Mouse (Mus musculus): Measurements from ENCODE around the gene Nt5c3b.

Gene Nt5c3b

GRCm38 (mm10) chr11:100426820-100427219 lies 14.8 kb downstream of the Nt5c3b start:
- no peak for DNase-seq

GRCm38 (mm10) chr11:100425851-100426250 lies 15.8 kb downstream of the Nt5c3b start:
- DNase-seq = peak; percentile 85 to 88

GRCm38 (mm10) chr11:100423836-100424235 lies 17.8 kb downstream of the Nt5c3b start:
- DNase-seq = no peak

DNA sequence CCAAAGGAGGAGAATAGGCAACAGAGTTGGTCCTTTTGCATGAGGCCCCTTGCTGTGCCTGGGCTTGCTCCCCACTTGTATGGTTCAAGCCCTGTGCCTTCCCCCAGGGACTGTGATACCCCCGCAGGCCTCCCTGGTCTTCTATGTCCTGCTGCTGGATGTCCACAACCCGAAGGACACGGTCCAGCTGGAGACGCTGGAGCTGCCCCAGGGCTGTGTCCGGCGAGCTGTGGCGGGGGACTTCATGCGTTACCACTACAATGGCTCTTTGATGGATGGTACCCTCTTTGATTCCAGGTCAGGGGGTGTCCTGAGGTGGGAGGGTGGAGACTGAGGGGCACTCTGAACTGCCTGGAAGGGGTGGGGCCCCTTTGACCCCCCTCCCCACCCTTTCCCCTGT lies 20.1 kb downstream of the Nt5c3b start:
- no peak for DNase-seq

GRCm38 (mm10) chr11:100414914-100415822 lies 26.4 kb downstream of the Nt5c3b start, which contains the start of gene Fkbp10:
TSS of gene Fkbp10 (plus strand) at chr11:100415697.
- no peak for DNase-seq

DNA sequence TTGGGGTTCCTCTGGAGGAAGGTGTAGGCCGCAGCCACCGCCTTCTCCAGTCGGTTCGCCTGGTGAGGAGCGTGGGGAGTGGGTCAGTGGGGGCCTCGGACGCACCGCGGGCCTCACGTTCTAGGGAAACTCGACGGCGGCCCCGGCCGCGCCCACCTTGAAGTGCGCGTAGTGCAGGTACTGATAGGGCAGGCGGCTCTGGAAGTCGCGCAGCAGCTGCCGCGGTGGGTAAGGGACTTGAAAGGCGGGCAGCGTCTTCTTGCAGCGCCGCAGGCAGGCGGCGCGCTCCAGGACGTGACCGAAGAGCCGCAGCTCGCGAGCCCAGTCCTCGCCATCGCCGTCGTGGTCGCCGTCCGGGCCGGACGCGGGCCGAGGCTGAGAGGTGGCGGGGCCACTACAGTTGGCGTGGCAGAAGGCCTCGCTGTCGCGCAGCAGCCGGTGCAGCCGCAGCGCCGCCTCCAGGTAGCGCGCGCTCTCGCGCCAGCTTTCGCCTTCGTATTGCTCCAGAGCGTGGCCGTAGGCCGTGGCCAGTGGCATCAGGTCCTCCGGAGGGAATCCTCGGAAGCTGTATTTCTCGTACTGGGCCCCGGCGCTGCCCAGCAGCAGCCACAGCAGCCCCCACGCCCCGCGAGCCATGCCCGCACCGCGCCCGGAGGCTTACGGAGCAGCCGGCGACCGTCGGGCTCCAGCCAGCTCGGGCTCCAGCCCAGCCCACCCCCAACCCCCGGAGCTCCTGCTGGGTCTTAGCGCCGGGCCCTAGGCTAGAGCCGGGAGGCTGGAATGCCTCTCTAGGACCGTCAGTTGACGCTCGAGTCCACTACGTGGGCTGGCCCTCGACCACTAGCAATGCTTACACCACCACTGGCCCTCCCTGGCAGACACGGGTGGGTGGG lies 27.3 kb downstream of the Nt5c3b start, which contains the start of gene P3h4:
Gene P3h4, minus strand, starts transcription at position 816 of the 893 bp plus-strand sequence.
- DNase-seq = peak; percentile 89 to 91

GRCm38 (mm10) chr11:100413541-100413940 lies 28.1 kb downstream of the Nt5c3b start:
- no peak for DNase-seq

DNA sequence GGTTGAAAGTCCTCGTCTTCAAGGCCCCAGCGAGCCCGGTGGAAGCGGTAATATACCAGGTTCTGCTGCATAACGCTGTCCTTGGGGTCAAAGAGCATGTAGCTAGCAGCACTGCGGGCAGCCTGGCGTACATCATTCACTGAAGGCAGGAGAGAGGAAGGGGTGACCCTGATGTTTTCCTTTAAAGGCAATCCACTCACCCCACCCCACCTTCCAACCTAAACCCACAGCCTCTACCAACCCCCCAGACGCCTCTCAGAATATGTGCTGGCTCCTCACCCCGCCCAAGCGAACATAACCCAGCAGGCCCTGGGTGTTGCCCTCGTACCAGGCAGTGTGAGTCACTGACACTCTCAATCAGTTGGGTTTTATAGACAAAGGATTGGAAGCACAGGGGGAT lies 29.9 kb downstream of the Nt5c3b start:
- no peak for DNase-seq

- peak in 1 of 2 experiments; percentile 46 for DNase-seq
These were observed 31.9 kb downstream of the Nt5c3b start for GRCm38 (mm10) chr11:100409686-100410085.

GRCm38 (mm10) chr11:100408835-100409462 lies 32.7 kb downstream of the Nt5c3b start:
- no peak for DNase-seq

GRCm38 (mm10) chr11:100408076-100408834 lies 33.4 kb downstream of the Nt5c3b start:
- DNase-seq = peak; percentile 79 to 83

DNA sequence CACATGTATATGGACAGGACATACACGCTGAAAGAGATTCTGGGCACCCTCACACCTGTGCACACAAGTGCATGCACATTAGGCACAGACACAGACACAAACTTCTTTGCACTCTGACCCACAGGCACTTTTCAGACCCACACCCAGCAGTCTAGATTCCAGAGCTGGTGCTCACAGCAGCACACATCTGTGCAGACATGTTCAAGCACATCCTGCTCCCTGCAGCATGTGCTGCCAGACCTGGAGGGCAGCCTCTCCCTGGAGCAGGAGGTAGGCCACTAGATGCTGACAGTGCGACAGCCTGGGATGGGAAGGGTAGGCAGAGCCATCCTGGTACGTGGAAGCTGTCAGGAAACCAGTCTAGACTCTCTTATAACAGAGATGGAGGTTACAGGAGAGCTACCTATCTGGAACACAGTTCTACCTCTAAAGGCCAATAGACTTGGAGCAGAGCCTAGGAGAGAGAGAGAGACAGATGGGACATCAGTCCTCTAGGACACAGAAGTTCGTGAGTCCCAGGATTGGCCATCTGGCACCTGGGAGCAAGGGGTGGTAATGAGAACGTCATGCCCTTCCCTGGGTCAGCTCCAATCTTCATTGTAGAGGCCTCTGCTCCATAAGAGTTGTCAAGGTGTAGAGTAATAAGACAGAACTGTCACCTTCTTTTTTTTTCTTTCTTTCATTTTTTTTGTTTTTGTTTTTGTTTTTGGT lies 34.5 kb downstream of the Nt5c3b start:
- peak; percentile 80 to 90 for DNase-seq

DNA sequence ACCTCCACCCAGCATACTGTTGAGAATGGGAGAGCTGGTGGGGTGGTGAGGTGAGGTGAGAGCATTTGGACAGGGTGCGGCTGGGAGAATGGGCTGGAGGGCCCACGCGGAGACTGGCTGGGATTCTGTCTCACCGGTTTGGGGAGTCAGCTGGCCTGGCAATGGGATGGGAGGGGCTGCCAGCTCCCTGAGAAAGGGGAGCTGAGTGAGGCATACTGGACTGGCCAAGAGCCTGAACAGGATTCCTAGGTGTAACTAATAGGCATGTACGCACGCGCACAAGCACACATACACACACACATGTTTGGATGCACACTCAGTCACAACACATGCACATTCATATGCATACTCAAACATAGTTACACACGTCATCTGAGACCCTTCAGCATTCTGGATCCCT lies 35.3 kb downstream of the Nt5c3b start:
- peak; percentile 52 to 55 for DNase-seq

- no peak for DNase-seq
These were observed 37.0 kb downstream of the Nt5c3b start for GRCm38 (mm10) chr11:100404456-100405074.

GRCm38 (mm10) chr11:100403445-100404134 lies 38.0 kb downstream of the Nt5c3b start:
- no peak for DNase-seq

DNA sequence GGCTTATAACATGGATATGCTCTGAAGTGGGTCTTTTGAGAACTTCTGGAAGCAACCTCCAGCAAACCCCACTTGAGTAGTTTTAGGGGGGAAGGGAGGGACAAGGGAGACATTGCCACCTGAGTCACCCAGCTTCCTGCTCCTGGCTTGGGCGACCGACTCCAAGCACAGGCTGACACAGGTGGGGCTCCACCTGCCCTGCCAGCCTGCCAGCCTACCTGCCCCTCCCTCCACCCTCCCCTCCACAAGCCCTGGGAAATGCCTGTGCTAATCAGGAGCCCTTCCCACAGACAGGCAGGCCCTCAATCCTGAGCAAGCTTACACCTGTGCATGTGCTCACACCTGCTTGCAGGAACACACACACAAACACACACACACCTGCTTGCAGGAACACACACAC lies 38.9 kb downstream of the Nt5c3b start:
- DNase-seq = no peak

DNA sequence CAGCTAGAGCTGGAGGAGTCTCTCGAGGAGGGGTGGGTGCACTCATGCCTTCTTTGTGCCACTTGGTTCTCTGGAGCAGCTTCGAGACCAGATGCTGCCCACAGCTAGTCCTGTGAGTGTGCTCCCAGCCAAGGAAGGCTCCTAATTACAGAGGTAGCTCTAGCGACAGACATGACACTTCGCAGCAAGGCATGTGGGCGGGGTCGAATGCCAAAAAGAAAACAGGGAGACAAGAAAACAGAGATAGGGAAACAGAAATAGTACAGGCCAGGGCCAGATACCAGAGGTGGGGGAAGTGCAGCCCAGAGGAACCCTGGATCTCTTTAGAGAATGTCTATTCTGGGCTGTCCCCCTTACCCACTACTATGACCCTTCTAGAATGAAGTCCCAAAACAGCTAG lies 39.4 kb downstream of the Nt5c3b start:
- DNase-seq = no peak

GRCm38 (mm10) chr11:100400842-100401241 lies 40.8 kb downstream of the Nt5c3b start:
- no peak for DNase-seq

GRCm38 (mm10) chr11:100399727-100400538 lies 41.7 kb downstream of the Nt5c3b start:
- peak in 1 of 2 experiments; percentile 36 for DNase-seq

Measured in cerebellum, postnatal 14 days (tissue).